Mouse (Mus musculus): ENCODE data around the gene Slc39a11.

The Slc39a11 gene

GRCm38 (mm10) chr11:113309265-113309951, 340.5 kb downstream of the Slc39a11 start:
- in situ Hi-C loops (cut with MboI; ENCODE audit: low pct_unique_long_range_greater_than_20kb in 1 of 2, low sequenced_read_pairs in 2 of 2, unreplicated experiment in 1 of 2) = no loop called here

DNA sequence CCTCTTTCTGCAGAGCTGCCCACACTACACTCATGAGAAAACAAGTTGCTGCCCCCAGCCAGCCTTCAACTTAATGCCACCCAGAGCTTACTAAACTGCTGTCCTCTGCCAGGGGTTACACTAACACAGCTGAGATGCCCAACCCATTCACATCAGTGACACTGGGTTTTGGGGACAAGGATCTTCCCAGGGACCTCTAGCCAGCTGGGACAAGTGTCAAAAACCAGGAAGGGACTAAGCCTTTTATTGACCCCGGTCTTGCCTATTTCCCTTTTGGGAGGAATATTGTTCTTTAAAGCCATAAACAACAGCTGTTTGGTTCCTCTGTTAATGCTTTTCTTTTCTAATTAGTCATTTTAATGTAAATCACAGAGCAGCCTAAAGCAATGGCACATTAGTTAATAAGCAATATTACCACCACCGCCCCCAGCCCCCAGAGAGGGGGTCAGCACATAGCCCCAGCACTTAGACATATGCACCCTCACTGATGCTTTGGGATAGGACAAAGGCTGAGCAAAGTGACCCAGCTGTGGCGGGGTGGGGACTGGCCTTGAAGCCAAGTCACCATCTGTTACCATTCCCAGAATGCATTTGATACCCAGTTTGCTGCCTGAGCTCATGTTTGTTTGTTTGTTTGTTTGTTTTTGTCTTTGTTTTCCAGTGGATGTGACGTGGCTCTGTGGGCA, 341.5 kb downstream of the Slc39a11 start:
- in situ Hi-C loops (cut with MboI; ENCODE audit: low pct_unique_long_range_greater_than_20kb in 1 of 2, low sequenced_read_pairs in 2 of 2, unreplicated experiment in 1 of 2) = no loop called here

GRCm38 (mm10) chr11:113303204-113303603, 346.7 kb downstream of the Slc39a11 start:
- in situ Hi-C loops (cut with MboI; ENCODE audit: low pct_unique_long_range_greater_than_20kb in 1 of 2, low sequenced_read_pairs in 2 of 2, unreplicated experiment in 1 of 2) = no loop called here

DNA sequence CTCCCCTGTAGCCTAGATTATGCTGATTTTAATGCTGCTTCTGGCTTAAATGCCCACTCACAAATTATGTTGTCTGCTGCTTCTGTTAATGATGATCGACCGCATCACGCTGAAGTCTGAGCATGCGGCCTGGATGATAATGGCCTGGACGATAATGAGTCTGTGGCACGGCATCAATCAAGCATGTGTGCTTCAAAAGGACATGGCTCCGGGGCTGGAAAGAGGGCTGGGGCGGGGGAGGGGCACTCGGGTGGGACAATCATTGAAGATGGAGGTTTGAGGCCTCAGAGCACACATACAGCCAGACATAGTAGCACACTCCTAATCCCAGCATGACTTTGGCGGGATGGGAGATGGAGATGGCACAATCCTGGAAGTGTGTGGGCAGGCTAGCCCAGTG, 350.4 kb downstream of the Slc39a11 start:
- in situ Hi-C loops (cut with MboI; ENCODE audit: low pct_unique_long_range_greater_than_20kb in 1 of 2, low sequenced_read_pairs in 2 of 2, unreplicated experiment in 1 of 2) = loop anchor here (5.0 to 25.0 kb wide), 4 partner anchors 105 to 338 kb away; partner anchors contain the start of gene Cog1 (in 1 of the 2)

DNA sequence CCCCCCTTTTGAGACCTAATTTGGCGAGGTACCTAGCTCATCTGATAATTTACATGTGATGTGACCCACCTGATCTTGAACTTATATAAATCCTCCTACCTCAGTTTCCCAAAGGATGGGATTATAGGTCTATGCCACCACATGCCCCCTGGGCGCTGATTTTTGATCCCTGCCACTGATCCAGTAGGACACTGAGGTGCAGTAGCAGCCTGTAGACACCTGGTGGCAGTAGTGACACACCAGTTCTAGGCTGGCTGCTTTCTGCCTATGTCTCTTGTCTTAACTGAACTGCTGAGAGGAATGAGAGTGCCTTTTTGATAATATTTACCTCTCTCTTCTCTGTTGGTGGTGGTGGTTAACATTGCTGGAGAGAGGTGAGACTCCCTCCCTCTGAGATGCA, 352.1 kb downstream of the Slc39a11 start:
- in situ Hi-C loops (cut with MboI; ENCODE audit: low pct_unique_long_range_greater_than_20kb in 1 of 2, low sequenced_read_pairs in 2 of 2, unreplicated experiment in 1 of 2) = loop anchor here (5.0 to 25.0 kb wide), 4 partner anchors 107 to 340 kb away; partner anchors contain the start of gene Cog1 (in 1 of the 2)

DNA sequence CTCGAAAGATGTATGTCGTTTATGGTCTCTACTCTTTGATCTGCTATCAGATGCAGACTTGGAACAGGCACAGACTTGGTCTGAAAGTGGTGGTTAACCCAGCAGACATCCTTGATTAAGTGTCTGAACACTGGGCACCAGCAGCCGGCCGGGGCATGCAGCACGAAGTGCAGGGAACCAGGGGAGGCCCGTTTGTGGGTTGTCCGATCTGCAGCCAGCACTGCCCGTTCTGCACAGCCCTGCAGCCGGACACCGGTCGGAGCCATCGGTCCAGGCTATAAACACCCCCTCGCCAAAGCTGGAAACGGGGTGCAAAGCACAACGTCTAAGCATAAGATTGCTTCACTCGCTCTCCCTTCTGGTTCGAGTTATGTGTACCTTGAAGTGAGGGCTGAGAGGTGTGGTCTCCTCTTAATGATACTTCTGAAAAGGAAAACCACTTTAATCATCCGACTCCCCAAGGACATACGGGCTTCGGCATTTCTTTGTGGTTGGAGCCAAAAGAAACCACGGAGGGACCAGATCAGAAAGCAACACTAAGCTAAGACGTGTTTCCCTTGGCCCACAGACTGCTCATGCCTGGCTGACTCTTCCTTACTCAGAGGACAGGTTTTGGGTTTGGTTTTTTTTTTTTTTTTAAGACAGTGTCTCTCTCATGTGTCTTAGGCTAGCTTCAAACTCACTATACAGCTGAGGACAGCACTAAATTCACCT, 352.8 kb downstream of the Slc39a11 start:
- in situ Hi-C loops (cut with MboI; ENCODE audit: low pct_unique_long_range_greater_than_20kb in 1 of 2, low sequenced_read_pairs in 2 of 2, unreplicated experiment in 1 of 2) = loop anchor here (5.0 to 25.0 kb wide), 4 partner anchors 108 to 340 kb away; partner anchors contain the start of gene Cog1 (in 1 of the 2)

GRCm38 (mm10) chr11:113296162-113296561, 353.7 kb downstream of the Slc39a11 start:
- in situ Hi-C loops (cut with MboI; ENCODE audit: low pct_unique_long_range_greater_than_20kb in 1 of 2, low sequenced_read_pairs in 2 of 2, unreplicated experiment in 1 of 2) = loop anchor here (5.0 to 25.0 kb wide), 4 partner anchors 109 to 341 kb away; partner anchors contain the start of gene Cog1 (in 1 of the 2)

GRCm38 (mm10) chr11:113294518-113294917, 355.4 kb downstream of the Slc39a11 start:
- in situ Hi-C loops (cut with MboI; ENCODE audit: low pct_unique_long_range_greater_than_20kb in 1 of 2, low sequenced_read_pairs in 2 of 2, unreplicated experiment in 1 of 2) = loop anchor here in 1 of 2 experiments (10.0 to 25.0 kb wide), 2 partner anchors 110 to 343 kb away; partner anchors contain the start of gene Cog1

GRCm38 (mm10) chr11:113292906-113293614, 356.8 kb downstream of the Slc39a11 start:
- in situ Hi-C loops (cut with MboI; ENCODE audit: low pct_unique_long_range_greater_than_20kb in 1 of 2, low sequenced_read_pairs in 2 of 2, unreplicated experiment in 1 of 2) = loop anchor here in 1 of 2 experiments (10.0 to 25.0 kb wide), 2 partner anchors 112 to 344 kb away; partner anchors contain the start of gene Cog1

DNA sequence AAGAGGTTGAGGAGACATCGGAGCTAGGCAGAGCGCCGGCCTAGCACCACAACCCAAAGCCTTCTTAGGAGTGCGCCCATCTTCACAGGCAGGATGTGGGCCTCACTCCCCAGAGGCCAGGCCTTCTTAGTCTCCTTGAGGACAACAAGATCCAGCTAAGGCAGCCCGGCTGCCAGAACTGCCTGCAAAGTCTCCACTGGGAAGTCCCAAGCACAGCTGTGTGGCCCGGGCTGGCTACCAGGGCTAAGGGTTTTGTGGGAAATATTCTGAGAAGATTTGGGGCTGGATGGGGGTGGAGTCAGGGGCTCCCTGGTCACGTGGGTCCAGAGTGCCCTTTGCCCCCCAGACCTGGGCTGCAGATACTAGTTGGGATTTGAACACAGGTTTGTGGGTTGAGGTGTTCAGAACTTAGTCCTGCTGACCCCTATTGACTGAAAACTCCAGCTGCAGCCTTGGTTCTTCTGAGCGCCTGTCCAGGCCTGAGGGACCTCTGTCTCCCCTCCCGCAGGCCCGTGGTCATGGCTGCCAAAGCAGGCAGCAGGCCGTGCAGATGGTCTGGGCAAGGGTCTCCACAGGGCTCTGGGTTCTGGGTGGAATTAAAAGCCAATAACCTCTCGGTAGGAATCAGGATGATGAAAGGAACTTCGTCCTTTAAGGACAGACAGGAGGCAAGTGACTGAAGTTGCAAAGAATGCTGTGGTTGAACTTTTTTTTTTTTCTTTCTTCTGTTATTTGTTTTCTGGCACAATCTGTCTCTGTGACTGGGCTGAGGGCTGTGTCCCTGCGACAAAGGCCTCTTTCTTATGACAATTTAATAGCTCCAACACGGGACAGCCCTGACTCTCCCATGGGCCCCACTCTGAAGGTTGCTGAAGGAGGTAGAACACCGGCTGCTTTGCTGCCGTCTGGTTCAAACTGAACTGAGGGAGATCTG, 357.8 kb downstream of the Slc39a11 start:
- in situ Hi-C loops (cut with MboI; ENCODE audit: low pct_unique_long_range_greater_than_20kb in 1 of 2, low sequenced_read_pairs in 2 of 2, unreplicated experiment in 1 of 2) = loop anchor here in 1 of 2 experiments (10.0 to 25.0 kb wide), 2 partner anchors 113 to 345 kb away; partner anchors contain the start of gene Cog1

- in situ Hi-C loops (cut with MboI; ENCODE audit: low pct_unique_long_range_greater_than_20kb in 1 of 2, low sequenced_read_pairs in 2 of 2, unreplicated experiment in 1 of 2) = loop anchor here in 1 of 2 experiments (10.0 to 25.0 kb wide), 2 partner anchors 114 to 346 kb away; partner anchors contain the start of gene Cog1
These were observed 359.0 kb downstream of the Slc39a11 start for GRCm38 (mm10) chr11:113290911-113291310.

DNA sequence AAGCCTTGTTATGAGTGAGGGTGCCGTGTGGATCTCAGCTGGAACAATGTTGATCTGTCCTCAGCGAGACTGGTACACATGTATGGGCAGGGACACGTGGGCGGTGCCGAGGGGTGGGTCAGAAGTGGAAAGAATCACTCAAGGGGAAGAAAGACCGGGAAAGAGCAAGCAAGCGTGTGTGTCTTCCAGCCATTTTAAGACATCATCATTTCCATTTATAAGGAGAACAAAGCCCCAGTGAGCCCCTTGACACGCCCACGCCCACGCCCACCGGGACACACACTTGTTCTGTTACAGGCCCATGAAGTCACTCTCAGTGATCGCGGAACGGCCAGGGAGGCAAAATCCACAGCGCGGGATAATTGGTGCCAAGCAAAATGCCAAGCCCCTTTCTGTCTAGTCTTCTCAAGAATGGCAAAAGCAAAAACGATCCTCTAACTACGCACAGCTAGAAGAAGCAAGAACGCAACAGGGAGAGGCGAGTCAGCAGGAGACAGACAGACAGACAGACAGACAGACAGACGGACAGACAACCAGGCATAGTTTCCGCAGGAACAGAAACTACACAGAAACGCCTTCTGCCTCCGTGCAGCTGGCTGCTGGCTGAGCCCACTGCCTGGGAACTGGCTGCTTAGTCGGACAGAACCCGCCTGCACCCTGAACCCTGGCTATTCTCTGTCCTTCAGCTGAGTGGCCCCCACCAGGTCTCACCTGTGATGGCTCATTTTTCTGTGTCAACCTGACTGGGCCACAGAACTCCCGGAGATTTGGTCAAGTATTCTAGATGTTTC, 364.7 kb downstream of the Slc39a11 start:
- in situ Hi-C loops (cut with MboI; ENCODE audit: low pct_unique_long_range_greater_than_20kb in 1 of 2, low sequenced_read_pairs in 2 of 2, unreplicated experiment in 1 of 2) = loop anchor here (5.0 to 25.0 kb wide), 2 partner anchors 93 to 352 kb away; partner anchors contain the start of gene Cog1 (in 1 of the 2)

DNA sequence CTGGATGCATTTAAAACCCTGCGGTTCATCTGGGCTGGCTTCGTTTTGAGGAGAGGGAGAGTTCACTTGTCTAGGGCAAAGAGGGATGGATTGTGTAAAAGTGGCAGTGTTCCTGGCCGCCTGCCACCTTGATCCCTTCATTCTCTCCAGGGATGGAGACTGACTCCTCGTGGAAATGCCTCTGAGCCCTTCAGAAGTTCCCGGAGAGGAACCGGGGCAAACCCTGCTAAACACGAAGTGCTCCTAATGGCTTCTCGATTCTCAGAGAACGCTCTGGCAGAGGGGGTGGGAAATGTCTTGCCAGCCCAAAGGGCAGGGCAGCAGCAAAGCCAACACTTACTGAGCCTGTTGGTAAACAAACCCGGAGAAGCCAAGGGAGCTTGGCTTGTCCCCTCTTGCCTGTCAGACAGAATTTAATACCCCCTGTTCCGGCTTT, 366.5 kb downstream of the Slc39a11 start:
- in situ Hi-C loops (cut with MboI; ENCODE audit: low pct_unique_long_range_greater_than_20kb in 1 of 2, low sequenced_read_pairs in 2 of 2, unreplicated experiment in 1 of 2) = loop anchor here in 1 of 2 experiments (25.0 kb wide), 1 partner anchor 354 kb away; the partner anchor contains the start of gene Cog1

DNA sequence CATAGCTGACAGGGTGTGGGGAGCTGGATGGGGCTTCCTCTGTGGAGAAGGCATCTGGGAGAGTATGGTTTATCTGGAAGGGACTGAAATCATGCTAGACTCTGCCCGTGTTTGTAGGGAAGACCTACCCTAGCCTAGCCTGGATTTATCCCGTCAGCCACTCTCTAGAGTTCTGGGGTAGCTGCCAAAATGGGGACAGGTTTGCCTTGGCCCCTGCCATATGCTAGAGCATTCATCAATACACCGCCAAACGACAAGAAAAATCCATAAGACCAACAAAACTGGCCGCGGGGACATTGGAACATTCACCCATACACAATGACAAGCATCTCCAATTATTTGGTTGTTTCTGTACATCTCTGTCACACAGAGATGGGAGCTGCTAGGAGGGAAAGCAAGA, 371.6 kb downstream of the Slc39a11 start:
- in situ Hi-C loops (cut with MboI; ENCODE audit: low pct_unique_long_range_greater_than_20kb in 1 of 2, low sequenced_read_pairs in 2 of 2, unreplicated experiment in 1 of 2) = loop anchor here in 1 of 2 experiments (25.0 kb wide), 1 partner anchor 359 kb away; the partner anchor contains the start of gene Cog1

- in situ Hi-C loops (cut with MboI; ENCODE audit: low pct_unique_long_range_greater_than_20kb in 1 of 2, low sequenced_read_pairs in 2 of 2, unreplicated experiment in 1 of 2) = loop anchor here in 1 of 2 experiments (25.0 kb wide), 1 partner anchor 360 kb away; the partner anchor contains the start of gene Cog1
These were observed 372.8 kb downstream of the Slc39a11 start for GRCm38 (mm10) chr11:113277034-113277612.
